Mouse (Mus musculus): ENCODE results near the gene Nr2f6. TPM values are rescaled to one million over a fixed set of nuclear protein-coding genes. Genes with fewer than 3 reads are reported as not detected.

Nr2f6 gene
- polyA plus RNA-seq, 1 experiment from 2014 or later: 38.1 TPM

DNA sequence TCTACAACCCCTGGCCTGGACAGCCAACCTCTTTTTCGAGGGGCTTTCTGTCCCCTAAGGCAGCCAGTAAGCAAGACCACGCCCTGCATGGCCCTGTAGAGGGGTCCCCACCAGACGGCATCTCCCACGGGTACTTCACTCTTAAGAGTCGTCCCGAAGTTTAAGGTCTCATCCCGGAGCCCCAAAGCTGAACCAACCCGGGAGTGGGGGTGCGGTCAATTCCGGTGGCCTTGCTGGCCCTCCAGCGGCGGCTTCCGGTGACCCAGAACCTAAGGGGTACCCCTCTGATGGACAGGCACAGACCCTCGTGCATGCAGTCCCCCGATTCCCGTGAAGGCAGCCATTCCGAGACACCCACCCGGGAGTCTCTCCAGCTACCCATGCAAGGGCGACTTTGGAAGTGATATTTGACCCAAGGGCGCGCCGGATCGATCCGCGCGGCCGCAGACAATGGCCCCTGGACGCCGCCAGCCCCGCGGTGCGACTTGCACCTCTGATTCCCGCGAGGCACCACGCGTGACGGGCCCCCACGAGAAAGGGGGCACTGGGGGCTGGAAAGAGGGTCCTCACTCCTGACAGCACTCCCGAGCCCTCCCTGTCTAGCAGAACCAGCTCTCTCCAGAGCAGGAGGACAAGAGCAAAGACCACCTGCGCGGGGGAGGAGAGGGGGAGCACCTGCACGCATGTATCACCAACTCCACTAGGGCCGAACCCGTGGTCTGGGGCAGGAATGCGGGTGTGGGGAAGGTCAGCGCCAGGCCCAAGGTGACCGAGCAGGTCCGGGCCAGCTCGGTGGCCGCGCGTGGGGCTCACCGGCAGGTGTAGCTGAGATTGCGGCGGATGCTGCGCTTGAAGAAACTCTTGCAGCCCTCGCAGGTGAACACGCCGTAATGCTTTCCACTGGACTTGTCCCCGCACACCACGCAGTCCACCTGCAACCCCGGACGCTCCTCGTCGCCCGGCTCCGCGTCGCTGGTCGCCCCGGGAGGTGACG is 1.3 kb downstream of the Nr2f6 start:
- Histone ChIP-seq H3K27ac (ENCODE audit: low read length) (peak overlapping the region; percentile 89), H3K36me3 (ENCODE audit: control insufficient read depth, insufficient read depth) (0 out of 2 replicates have a peak, but pooled peaks cover 5% of the 10 kb centered on the region), H3K4me2 (ENCODE audit: low read depth, low read length) (peak overlapping the region; percentile 91), H3K4me3 (ENCODE audit: low read length) (peak overlapping the region; percentile 86), H3K4me1 (ENCODE audit: control insufficient read depth, insufficient read depth, low read length) (peaks cover 32% of the 10 kb centered on the region), H3K27me3 (ENCODE audit: control insufficient read depth, insufficient read depth, low read length) (no peaks in the 10 kb centered on the region), H3K9ac (ENCODE audit: low read length) (peak overlapping the region; percentile 93), H3K9me3 (replicated peaks; ENCODE audit: control insufficient read depth, low read length) (no peaks in the 10 kb centered on the region)
- no peak for ATAC-seq (replicated peaks; ENCODE audit: extremely low read depth, insufficient read depth, low FRiP score)
- 2% methylated on average over 72 of the region's 72 CpGs for WGBS

DNA sequence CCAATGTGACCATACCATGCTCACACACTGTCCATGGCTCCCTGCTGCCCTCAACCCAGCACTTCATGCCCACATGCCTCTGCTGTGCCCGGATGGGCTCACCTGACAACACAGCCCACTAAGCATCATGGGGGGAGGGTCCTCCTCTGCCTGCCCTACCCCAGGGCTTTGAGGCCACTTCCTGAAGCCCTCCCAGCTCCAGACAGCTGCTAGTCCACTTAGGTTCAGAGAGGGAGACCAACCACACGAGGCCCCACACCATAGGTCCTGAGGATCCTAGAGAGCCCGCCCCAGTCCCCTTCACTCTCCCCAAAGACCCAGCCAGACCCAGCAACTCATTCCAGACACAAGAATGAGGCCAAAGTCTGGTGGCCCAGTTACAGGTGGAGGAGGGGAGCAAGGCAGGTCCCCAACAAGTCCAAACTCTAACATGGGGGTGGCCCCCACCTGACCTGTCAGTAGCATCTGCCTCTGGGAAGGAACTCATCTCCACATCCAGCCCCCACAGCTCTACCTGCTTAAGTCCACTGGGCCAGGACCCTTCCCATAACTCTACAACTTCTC is 2.2 kb downstream of the Nr2f6 start:
- Histone ChIP-seq H3K4me3 (ENCODE audit: low read length) (peak overlapping the region; percentile 86), H3K36me3 (ENCODE audit: control insufficient read depth, insufficient read depth) (peaks cover 8% of the 10 kb centered on the region; the same call in 1 of the 2 replicates), H3K9me3 (replicated peaks; ENCODE audit: control insufficient read depth, low read length) (no peaks in the 10 kb centered on the region), H3K27ac (ENCODE audit: low read length) (no peak overlapping the region), H3K27me3 (ENCODE audit: control insufficient read depth, insufficient read depth, low read length) (no peaks in the 10 kb centered on the region), H3K4me1 (ENCODE audit: control insufficient read depth, insufficient read depth, low read length) (peaks cover 35% of the 10 kb centered on the region), H3K4me2 (ENCODE audit: low read depth, low read length) (peak overlapping the region; percentile 91), H3K9ac (ENCODE audit: low read length) (peak overlapping the region; percentile 93)
- no peak for ATAC-seq (replicated peaks; ENCODE audit: extremely low read depth, insufficient read depth, low FRiP score)
- 49% methylated on average over 3 of the region's 3 CpGs for WGBS

GRCm38 (mm10) chr8:71379008-71379407 is 2.8 kb downstream of the Nr2f6 start:
- Histone ChIP-seq H3K4me1 (ENCODE audit: control insufficient read depth, insufficient read depth, low read length) (peaks cover 35% of the 10 kb centered on the region), H3K4me2 (ENCODE audit: low read depth, low read length) (peak overlapping the region; percentile 91), H3K27me3 (ENCODE audit: control insufficient read depth, insufficient read depth, low read length) (no peaks in the 10 kb centered on the region), H3K9ac (ENCODE audit: low read length) (no peak overlapping the region; the same call in 1 of the 2 replicates), H3K9me3 (replicated peaks; ENCODE audit: control insufficient read depth, low read length) (no peaks in the 10 kb centered on the region), H3K4me3 (ENCODE audit: low read length) (no peak overlapping the region), H3K36me3 (ENCODE audit: control insufficient read depth, insufficient read depth) (peaks cover 12% of the 10 kb centered on the region), H3K27ac (ENCODE audit: low read length) (no peak overlapping the region)
- 92% methylated on average over 4 of the region's 4 CpGs for WGBS
- ATAC-seq (replicated peaks; ENCODE audit: extremely low read depth, insufficient read depth, low FRiP score): no peak

DNA sequence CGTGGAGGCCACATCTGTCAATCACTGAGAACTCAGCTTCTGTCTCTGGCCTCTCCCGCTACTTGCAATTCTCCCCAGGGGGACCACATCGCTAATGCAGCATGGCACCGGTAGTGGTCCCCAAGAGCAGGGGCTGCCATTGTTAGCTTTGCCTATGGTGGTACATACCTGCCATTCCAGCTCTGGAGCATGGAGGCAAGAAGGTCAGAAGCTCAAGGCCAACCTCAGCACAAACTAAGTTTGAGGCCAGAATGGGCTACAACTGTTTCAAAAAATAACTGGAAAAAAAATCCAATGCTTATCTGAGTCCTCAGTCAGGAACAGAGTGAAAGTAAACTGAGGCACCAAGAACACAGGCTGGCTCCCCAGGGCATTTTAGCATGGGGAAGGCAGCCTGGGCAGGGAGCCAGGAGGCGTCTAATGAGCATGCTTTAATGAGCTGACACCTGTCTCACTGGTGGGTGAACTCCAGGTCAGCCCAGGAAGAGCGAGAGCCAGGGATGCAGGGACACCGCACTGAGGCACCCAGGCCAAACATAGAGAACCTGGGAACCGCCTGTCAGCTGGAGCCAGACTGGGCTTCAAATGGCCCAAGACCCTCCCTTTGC is 5.2 kb downstream of the Nr2f6 start:
- H3K9me3 ChIP-seq (replicated peaks; ENCODE audit: control insufficient read depth, low read length): no peaks in the 10 kb centered on the region
- peaks cover 30% of the 10 kb centered on the region for H3K4me1 ChIP-seq (ENCODE audit: control insufficient read depth, insufficient read depth, low read length)
- H3K27ac ChIP-seq (ENCODE audit: low read length): no peak overlapping the region
- H3K9ac ChIP-seq (ENCODE audit: low read length): 0 out of 2 replicates have a peak overlapping the region, but pooled peaks have one; percentile 22
- ATAC-seq (replicated peaks; ENCODE audit: extremely low read depth, insufficient read depth, low FRiP score): no peak
- peak overlapping the region; percentile 57; the same call in 1 of the 2 replicates for H3K4me2 ChIP-seq (ENCODE audit: low read depth, low read length)
- H3K36me3 ChIP-seq (ENCODE audit: control insufficient read depth, insufficient read depth): peaks cover 17% of the 10 kb centered on the region
- no peaks in the 10 kb centered on the region for H3K27me3 ChIP-seq (ENCODE audit: control insufficient read depth, insufficient read depth, low read length)
- H3K4me3 ChIP-seq (ENCODE audit: low read length): peak overlapping the region; percentile 28
- WGBS: 55% methylated on average over 8 of the region's 8 CpGs

DNA sequence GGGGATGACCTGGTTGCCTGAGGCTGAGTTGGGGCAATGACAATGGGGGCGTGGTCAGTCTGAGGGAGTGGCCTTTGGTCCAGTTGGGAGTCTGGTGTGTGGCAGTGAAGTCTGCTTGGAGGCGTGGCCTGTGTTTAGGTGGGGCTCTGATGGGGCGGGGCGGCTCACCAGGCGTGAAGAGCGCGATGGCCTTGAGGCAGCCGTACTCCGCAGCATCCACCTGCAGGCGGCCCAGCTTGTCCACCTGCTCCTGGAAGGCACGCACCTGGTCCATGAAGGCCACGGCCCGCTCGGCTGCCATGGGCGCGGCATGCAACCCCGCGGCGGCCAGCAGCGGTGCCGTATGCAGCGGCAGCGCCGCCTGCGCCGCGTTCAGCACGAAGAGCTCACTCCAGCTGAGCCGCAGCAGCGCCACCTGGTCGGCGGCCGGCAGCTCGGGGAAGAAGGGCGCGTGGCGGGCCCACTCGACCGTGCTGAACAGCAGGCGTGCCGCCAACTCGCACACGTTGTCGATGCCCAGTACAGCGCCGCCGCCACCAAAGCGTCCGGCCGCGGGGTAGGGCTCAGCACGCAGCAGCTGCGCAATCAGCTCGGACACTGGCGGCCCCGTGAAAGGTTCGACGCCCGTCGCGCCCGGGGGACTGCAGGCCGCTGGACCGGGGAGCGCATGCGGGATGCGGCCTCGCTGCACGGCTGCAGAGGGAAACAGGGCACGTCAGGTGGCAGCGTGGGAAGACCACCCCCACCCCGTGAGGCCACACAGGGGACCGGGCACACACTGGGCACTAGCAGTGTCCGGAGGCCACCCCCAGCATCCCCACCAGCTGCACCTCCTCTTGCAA is 6.0 kb downstream of the Nr2f6 start:
- H3K27ac ChIP-seq (ENCODE audit: low read length): no peak overlapping the region; the same call in 1 of the 2 replicates
- H3K9ac ChIP-seq (ENCODE audit: low read length): 0 out of 2 replicates have a peak overlapping the region, but pooled peaks have one; percentile 22
- H3K4me1 ChIP-seq (ENCODE audit: control insufficient read depth, insufficient read depth, low read length): peaks cover 31% of the 10 kb centered on the region
- peaks cover 17% of the 10 kb centered on the region for H3K36me3 ChIP-seq (ENCODE audit: control insufficient read depth, insufficient read depth)
- H3K9me3 ChIP-seq (replicated peaks; ENCODE audit: control insufficient read depth, low read length): no peaks in the 10 kb centered on the region
- no peaks in the 10 kb centered on the region for H3K27me3 ChIP-seq (ENCODE audit: control insufficient read depth, insufficient read depth, low read length)
- ATAC-seq (replicated peaks; ENCODE audit: extremely low read depth, insufficient read depth, low FRiP score): no peak
- H3K4me3 ChIP-seq (ENCODE audit: low read length): peak overlapping the region; percentile 28
- WGBS: 15% methylated on average over 72 of the region's 74 CpGs
- peak overlapping the region; percentile 57 for H3K4me2 ChIP-seq (ENCODE audit: low read depth, low read length)

- Histone ChIP-seq H3K27ac (ENCODE audit: low read length) (no peak overlapping the region), H3K9me3 (replicated peaks; ENCODE audit: control insufficient read depth, low read length) (no peaks in the 10 kb centered on the region), H3K9ac (ENCODE audit: low read length) (no peak overlapping the region), H3K27me3 (ENCODE audit: control insufficient read depth, insufficient read depth, low read length) (no peaks in the 10 kb centered on the region), H3K4me1 (ENCODE audit: control insufficient read depth, insufficient read depth, low read length) (peaks cover 31% of the 10 kb centered on the region), H3K36me3 (ENCODE audit: control insufficient read depth, insufficient read depth) (peaks cover 17% of the 10 kb centered on the region), H3K4me2 (ENCODE audit: low read depth, low read length) (no peak overlapping the region), H3K4me3 (ENCODE audit: low read length) (no peak overlapping the region)
- WGBS: 80% methylated on average over 17 of the region's 17 CpGs
- no peak for ATAC-seq (replicated peaks; ENCODE audit: extremely low read depth, insufficient read depth, low FRiP score)
Observed at GRCm38 (mm10) chr8:71374616-71375206, 7.0 kb downstream of the Nr2f6 start.

GRCm38 (mm10) chr8:71373000-71373399 is 8.8 kb downstream of the Nr2f6 start:
- Histone ChIP-seq H3K4me1 (ENCODE audit: control insufficient read depth, insufficient read depth, low read length) (peaks cover 31% of the 10 kb centered on the region), H3K36me3 (ENCODE audit: control insufficient read depth, insufficient read depth) (peaks cover 21% of the 10 kb centered on the region)
- 92% methylated on average over 3 of the region's 3 CpGs for WGBS

GRCm38 (mm10) chr8:71372427-71372826 is 9.3 kb downstream of the Nr2f6 start:
- Histone ChIP-seq H3K27ac (ENCODE audit: low read length) (no peak overlapping the region), H3K36me3 (ENCODE audit: control insufficient read depth, insufficient read depth) (peaks cover 16% of the 10 kb centered on the region)
- WGBS: 88% methylated on average over 12 of the region's 12 CpGs

More at GRCm38 (mm10) chr8:71373000-71373399, 8.8 kb downstream of the Nr2f6 start:
- no peak overlapping the region for H3K27ac ChIP-seq (ENCODE audit: low read length)
- ATAC-seq (replicated peaks; ENCODE audit: extremely low read depth, insufficient read depth, low FRiP score): no peak
- H3K4me3 ChIP-seq (ENCODE audit: low read length): no peak overlapping the region
- no peaks in the 10 kb centered on the region for H3K9me3 ChIP-seq (replicated peaks; ENCODE audit: control insufficient read depth, low read length)
- no peak overlapping the region for H3K9ac ChIP-seq (ENCODE audit: low read length)
- no peaks in the 10 kb centered on the region for H3K27me3 ChIP-seq (ENCODE audit: control insufficient read depth, insufficient read depth, low read length)
- no peak overlapping the region for H3K4me2 ChIP-seq (ENCODE audit: low read depth, low read length)

More at GRCm38 (mm10) chr8:71372427-71372826, 9.3 kb downstream of the Nr2f6 start:
- no peak overlapping the region for H3K4me2 ChIP-seq (ENCODE audit: low read depth, low read length)
- no peak overlapping the region for H3K4me3 ChIP-seq (ENCODE audit: low read length)
- no peak for ATAC-seq (replicated peaks; ENCODE audit: extremely low read depth, insufficient read depth, low FRiP score)
- H3K27me3 ChIP-seq (ENCODE audit: control insufficient read depth, insufficient read depth, low read length): no peaks in the 10 kb centered on the region
- H3K9ac ChIP-seq (ENCODE audit: low read length): no peak overlapping the region
- H3K9me3 ChIP-seq (replicated peaks; ENCODE audit: control insufficient read depth, low read length): no peaks in the 10 kb centered on the region
- H3K4me1 ChIP-seq (ENCODE audit: control insufficient read depth, insufficient read depth, low read length): peaks cover 36% of the 10 kb centered on the region
